Mouse (Mus musculus) liver, adult 2 months (tissue): ENCODE results near the gene Hoxa5.

ENCODE experiments used
- CTCF ChIP-seq: fragments of 200-500 bp; IDR thresholded peaks from 2 replicates; pipeline ENCODE4 v1.5.1; 2011; ENCODE audit warnings: low read depth, low read length, control low read depth
- POLR2A ChIP-seq: fragments of 200-500 bp; IDR thresholded peaks from 2 replicates; pipeline ENCODE4 v1.6.1; 2011; ENCODE audit warnings: low read length, control low read depth; ENCODE audit not compliant: insufficient read depth; ENCODE audit errors: extremely low read depth

- TF ChIP-seq CTCF (no peak), POLR2A (no peak)
Observed at GRCm38 (mm10) chr6:52190906-52191810, 13.2 kb downstream of the Hoxa5 start, which contains the start of gene Hoxa4.
